Mouse (Mus musculus) MEL (cell line): Measurements from ENCODE around the gene Akp3.

Experiments used
- CTCF ChIP-seq, 3 experiments: IDR thresholded peaks in 2 of 3; conservative IDR thresholded peaks in 1 of 3; 2 replicates each; pipeline ENCODE4 v1.5.1; 2011 to 2012; ENCODE audit warnings: low read length in 3 of 3, low read depth in 2 of 3, mild to moderate bottlenecking in 2 of 3, improper control_type of control experiment in 1 of 3, inconsistent platforms in 1 of 3, mixed read lengths in 1 of 3, moderate library complexity in 1 of 3; ENCODE audit not compliant: control insufficient read depth in 1 of 3, insufficient read depth in 1 of 3, poor library complexity in 1 of 3, severe bottlenecking in 1 of 3
- E2F4 ChIP-seq: IDR thresholded peaks from 2 replicates; pipeline ENCODE4 v1.6.1; 2011; ENCODE audit warnings: low read depth, low read length, improper control_type of control experiment, borderline replicate concordance
- ELF1 ChIP-seq: IDR thresholded peaks from 2 replicates; pipeline ENCODE4 v1.6.1; 2014; ENCODE audit warnings: low read depth, mild to moderate bottlenecking, inconsistent platforms, low read length, improper control_type of control experiment, moderate library complexity
- EP300 ChIP-seq, 2 experiments: IDR thresholded peaks; 2 replicates each; pipeline ENCODE4 v1.6.1; 2011; ENCODE audit warnings: improper control_type of control experiment in 2 of 2, low read length in 2 of 2, low read depth in 1 of 2, mild to moderate bottlenecking in 1 of 2
- GABPA ChIP-seq: IDR thresholded peaks from 2 replicates; pipeline ENCODE4 v1.6.1; 2012; ENCODE audit warnings: low read depth, mild to moderate bottlenecking, inconsistent platforms, low read length, improper control_type of control experiment, moderate library complexity
- JUND ChIP-seq: IDR thresholded peaks from 2 replicates; pipeline ENCODE4 v1.6.1; 2011; ENCODE audit warnings: low read depth, mild to moderate bottlenecking, improper control_type of control experiment, low read length
- KAT2A ChIP-seq: conservative IDR thresholded peaks from 2 replicates; pipeline ENCODE4 v1.6.1; 2012; ENCODE audit warnings: low read depth, low read length, improper control_type of control experiment, inconsistent platforms
- MXI1 ChIP-seq: IDR thresholded peaks from 2 replicates; pipeline ENCODE4 v1.6.1; 2011; ENCODE audit warnings: mild to moderate bottlenecking, low read depth, low read length, improper control_type of control experiment
- MYC ChIP-seq: IDR thresholded peaks from 2 replicates; pipeline ENCODE4 v1.6.1; 2011; ENCODE audit warnings: low read depth, mild to moderate bottlenecking, low read length, improper control_type of control experiment, moderate library complexity
- POLR2A ChIP-seq, 2 experiments: IDR thresholded peaks; 2 replicates each; pipeline ENCODE4 v1.6.1; 2011 to 2012; ENCODE audit warnings: low read length in 2 of 2, mild to moderate bottlenecking in 2 of 2, control low read depth in 1 of 2, improper control_type of control experiment in 1 of 2, low read depth in 1 of 2, moderate library complexity in 1 of 2; ENCODE audit not compliant: control insufficient read depth in 1 of 2, insufficient read depth in 1 of 2, poor library complexity in 1 of 2
- POLR2AphosphoS5 ChIP-seq: IDR thresholded peaks from 2 replicates; pipeline ENCODE4 v1.6.1; 2012; ENCODE audit warnings: low read depth, borderline replicate concordance, mild to moderate bottlenecking, inconsistent platforms, low read length, moderate library complexity, mixed read lengths
- TAL1 ChIP-seq: IDR thresholded peaks from 2 replicates; pipeline ENCODE4 v1.6.1; 2012; ENCODE audit warnings: mild to moderate bottlenecking, inconsistent platforms, low read length, moderate library complexity, mixed read lengths
- UBTF ChIP-seq: IDR thresholded peaks from 2 replicates; pipeline ENCODE4 v1.6.1; 2012; ENCODE audit warnings: low read depth, mild to moderate bottlenecking, inconsistent platforms, low read length, improper control_type of control experiment, moderate library complexity, borderline replicate concordance; ENCODE audit not compliant: insufficient read depth

- no peak for TF ChIP-seq POLR2AphosphoS5
- no peak for TF ChIP-seq POLR2A (IDR thresholded peaks at IDR 0.05; ENCODE audit: control insufficient read depth in 1 of 2, insufficient read depth in 1 of 2, low read depth in 1 of 2, low read length in 2 of 2, poor library complexity in 1 of 2)
- TF ChIP-seq CTCF (IDR thresholded peaks at IDR 0.05 in 2 of 3, conservative IDR thresholded peaks at IDR 0.05 in 1 of 3; ENCODE audit: control insufficient read depth in 1 of 3, insufficient read depth in 1 of 3, low read depth in 2 of 3, low read length in 3 of 3, poor library complexity in 1 of 3, severe bottlenecking in 1 of 3): no peak
- no peak for TF ChIP-seq ELF1
- TF ChIP-seq GABPA: no peak
- TF ChIP-seq E2F4: no peak
- TF ChIP-seq MXI1: no peak
- no peak for TF ChIP-seq MYC
- TF ChIP-seq KAT2A: no peak
- no peak for TF ChIP-seq JUND
- TF ChIP-seq UBTF: no peak
- no peak for TF ChIP-seq TAL1
- TF ChIP-seq EP300 (IDR thresholded peaks at IDR 0.05; ENCODE audit: low read depth in 1 of 2, low read length in 2 of 2): no peak
Observed at GRCm38 (mm10) chr1:87089828-87090227, 34.9 kb upstream of the Akp3 start, which contains the start of gene Alppl2.
